Mouse (Mus musculus) neural tube, embryonic 12.5 days (tissue): ENCODE data around the gene Emcn. TPM values are rescaled to one million over a fixed set of nuclear protein-coding genes. Genes with fewer than 3 reads are reported as not detected.

Source experiments
- ATAC-seq: fragments of 200-750 bp; cut with Nextera tagmentation; 2 replicates; pipeline ENCODE4 v1.8.0; 2017; ENCODE audit warnings: low read depth, mild to moderate bottlenecking, moderate TSS enrichment, moderate library complexity; ENCODE audit not compliant: low FRiP score
- H3K27ac ChIP-seq: fragments of 300-500 bp; sonication (generic); 2 replicates; pipeline ENCODE4 v1.5.1; 2016
- H3K27me3 ChIP-seq: fragments of 300-500 bp; sonication (generic); replicated peaks from 2 replicates; pipeline ENCODE4 v1.6.1; 2016; ENCODE audit warnings: mild to moderate bottlenecking
- H3K36me3 ChIP-seq: fragments of 300-500 bp; sonication (generic); 2 replicates; pipeline ENCODE4 v1.6.1; 2016; ENCODE audit warnings: mild to moderate bottlenecking
- H3K4me1 ChIP-seq: fragments of 300-500 bp; sonication (generic); 2 replicates; pipeline ENCODE4 v1.6.1; 2016
- H3K4me2 ChIP-seq: fragments of 300-500 bp; sonication (generic); replicated peaks from 2 replicates; pipeline ENCODE4 v1.6.1; 2016; ENCODE audit warnings: mild to moderate bottlenecking
- H3K4me3 ChIP-seq: fragments of 300-500 bp; sonication (generic); 2 replicates; pipeline ENCODE4 v1.5.1; 2016
- H3K9ac ChIP-seq: fragments of 300-500 bp; sonication (generic); 2 replicates; pipeline ENCODE4 v1.6.1; 2016; ENCODE audit warnings: mild to moderate bottlenecking
- H3K9me3 ChIP-seq: fragments of 300-500 bp; sonication (generic); 2 replicates; pipeline ENCODE4 v1.6.1; 2016; ENCODE audit warnings: mild to moderate bottlenecking
- WGBS: fragments of 180-500 bp; shearing (Covaris S2); methylation state at CpG from one replicate; pipeline ENCODE4 v1.1.7; 2016; 5-methylcytosine and 5-hydroxymethylcytosine counted together
- polyA plus RNA-seq: library from polyadenylated mRNA; unstranded; fragments of >200 nt; fragmentation: Nextera tagmentation; extraction: Ambion mirVana; gene quantifications from 2 replicates; pipeline ENCODE4 v1.2.1, GENCODE M21; 2016

The Emcn gene
- 19.1 and 24.1 TPM in 2 replicates for polyA plus RNA-seq

- Histone ChIP-seq H3K9ac (no peak within 1 kb of the TSS), H3K9me3 (no peaks in the 10 kb centered on the region), H3K4me3 (no peak within 1 kb of the TSS), H3K27me3 (no peaks in the 10 kb centered on the region), H3K36me3 (no peaks in the 10 kb centered on the region), H3K27ac (no peak within 1 kb of the TSS), H3K4me1 (no peaks in the 10 kb centered on the region), H3K4me2 (no peak within 1 kb of the TSS)
- ATAC-seq = no peak
- WGBS = 65% methylated on average over 8 of the region's 8 CpGs
These were observed at the start of gene Emcn for GRCm38 (mm10) chr3:137340938-137341337. Gene Emcn, plus strand, starts transcription at chr3:137341067.

DNA sequence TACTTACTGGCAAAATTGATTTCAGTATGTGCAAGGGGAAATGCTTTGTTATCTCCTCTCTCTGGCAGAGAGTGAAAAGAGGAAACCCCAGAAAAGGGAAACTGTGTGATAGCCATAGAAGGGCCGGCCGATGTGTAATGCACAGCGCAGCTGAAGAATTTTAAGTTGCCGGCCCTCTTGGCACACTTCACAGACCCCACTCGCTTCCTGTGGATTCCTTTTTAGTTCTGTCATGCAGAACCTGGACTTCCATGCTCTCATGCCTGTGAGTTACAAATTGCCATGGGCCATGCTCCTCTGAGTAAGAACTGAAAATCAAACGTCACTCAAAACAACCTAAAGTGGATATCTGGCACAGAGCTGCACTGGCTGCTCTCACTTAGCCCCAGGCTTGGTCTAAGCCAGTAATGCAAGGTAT is 47.7 kb upstream of the Emcn start:
- Histone ChIP-seq H3K4me1 (no peaks in the 10 kb centered on the region; the same call in 1 of the 2 replicates), H3K27me3 (no peaks in the 10 kb centered on the region), H3K4me3 (no peak overlapping the region), H3K27ac (no peak overlapping the region), H3K4me2 (no peak overlapping the region), H3K9ac (no peak overlapping the region), H3K9me3 (no peaks in the 10 kb centered on the region), H3K36me3 (no peaks in the 10 kb centered on the region)
- ATAC-seq = no peak
- WGBS = 81% methylated on average over 6 of the region's 6 CpGs

DNA sequence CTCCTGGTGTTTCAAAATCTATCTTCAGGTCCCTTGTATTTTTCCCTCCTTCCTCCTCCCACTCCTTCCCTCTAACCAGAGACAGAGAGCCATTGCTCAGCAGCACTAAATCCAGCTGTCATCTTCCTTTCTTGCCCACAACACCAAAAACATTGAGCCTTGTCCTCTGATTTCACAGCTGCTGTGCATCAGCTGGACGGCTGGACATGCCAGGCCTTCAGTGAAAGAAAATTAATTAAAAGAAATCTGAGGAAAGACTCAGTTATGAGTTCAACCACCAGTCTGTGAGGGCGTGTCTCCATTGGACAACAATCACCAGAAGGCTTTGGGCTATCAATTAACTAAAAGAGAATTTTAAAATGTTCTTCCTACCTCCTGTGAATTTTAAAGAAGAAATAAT is 42.6 kb upstream of the Emcn start:
- no peaks in the 10 kb centered on the region for H3K9me3 ChIP-seq
- H3K4me3 ChIP-seq = no peak overlapping the region
- H3K4me1 ChIP-seq = no peaks in the 10 kb centered on the region
- H3K4me2 ChIP-seq = no peak overlapping the region
- H3K27ac ChIP-seq = no peak overlapping the region
- H3K9ac ChIP-seq = no peak overlapping the region
- no peak for ATAC-seq
- H3K27me3 ChIP-seq = no peaks in the 10 kb centered on the region
- H3K36me3 ChIP-seq = no peaks in the 10 kb centered on the region
- WGBS = 39% methylated on average over 2 of the region's 2 CpGs

GRCm38 (mm10) chr3:137300210-137300609 is 40.7 kb upstream of the Emcn start:
- Histone ChIP-seq H3K4me2 (no peak overlapping the region), H3K4me1 (no peaks in the 10 kb centered on the region), H3K36me3 (no peaks in the 10 kb centered on the region), H3K9ac (no peak overlapping the region), H3K4me3 (no peak overlapping the region), H3K9me3 (no peaks in the 10 kb centered on the region), H3K27ac (no peak overlapping the region), H3K27me3 (no peaks in the 10 kb centered on the region)
- 87% methylated on average over 3 of the region's 3 CpGs for WGBS
- no peak for ATAC-seq

DNA sequence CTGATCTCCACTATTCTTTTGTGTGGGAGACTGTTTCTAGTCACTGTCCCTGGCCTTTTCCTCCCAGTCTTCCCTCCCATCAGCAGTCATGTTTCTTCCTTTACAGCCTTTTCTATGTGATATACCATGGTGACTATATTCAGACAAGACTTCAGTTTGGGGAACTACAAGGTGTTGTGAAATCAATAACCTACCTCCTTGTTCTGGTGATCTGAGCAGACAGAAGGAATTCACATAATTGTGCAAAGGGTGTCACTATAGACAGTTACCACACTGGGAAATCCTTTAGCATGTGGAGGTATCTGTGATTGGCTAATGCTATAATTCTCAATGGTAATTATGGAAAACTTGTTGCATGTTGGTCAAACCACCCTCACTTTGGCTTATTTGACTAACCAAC is 39.7 kb upstream of the Emcn start:
- Histone ChIP-seq H3K36me3 (no peaks in the 10 kb centered on the region), H3K4me3 (no peak overlapping the region), H3K9me3 (no peaks in the 10 kb centered on the region), H3K4me2 (no peak overlapping the region), H3K27ac (no peak overlapping the region), H3K4me1 (no peaks in the 10 kb centered on the region), H3K9ac (no peak overlapping the region), H3K27me3 (no peaks in the 10 kb centered on the region)
- no peak for ATAC-seq

DNA sequence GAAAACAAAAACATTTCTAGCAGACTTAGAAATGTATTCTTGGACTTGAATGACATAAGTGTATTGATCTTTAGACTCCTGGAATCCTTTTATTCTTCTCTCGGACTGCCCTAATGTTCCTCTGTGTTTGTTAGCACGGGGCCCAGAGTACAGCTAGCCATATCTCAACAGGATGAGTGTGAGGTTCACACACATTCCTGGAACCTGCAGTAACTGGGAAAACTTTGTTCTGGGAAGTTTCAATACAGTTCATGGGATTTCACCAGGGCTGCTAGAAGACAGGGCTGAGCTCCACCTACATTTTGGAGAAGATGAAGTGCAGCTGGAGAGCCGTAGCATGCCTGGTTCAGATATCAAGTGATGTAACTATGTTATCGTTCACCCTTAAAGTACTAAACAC is 38.1 kb upstream of the Emcn start:
- no peak overlapping the region for H3K9ac ChIP-seq
- no peak overlapping the region for H3K27ac ChIP-seq
- no peak overlapping the region for H3K4me2 ChIP-seq
- WGBS = 86% methylated on average over 4 of the region's 4 CpGs
- H3K4me3 ChIP-seq = no peak overlapping the region
- H3K4me1 ChIP-seq = no peaks in the 10 kb centered on the region
- no peaks in the 10 kb centered on the region for H3K36me3 ChIP-seq
- H3K27me3 ChIP-seq = no peaks in the 10 kb centered on the region
- ATAC-seq = no peak
- H3K9me3 ChIP-seq = no peaks in the 10 kb centered on the region

DNA sequence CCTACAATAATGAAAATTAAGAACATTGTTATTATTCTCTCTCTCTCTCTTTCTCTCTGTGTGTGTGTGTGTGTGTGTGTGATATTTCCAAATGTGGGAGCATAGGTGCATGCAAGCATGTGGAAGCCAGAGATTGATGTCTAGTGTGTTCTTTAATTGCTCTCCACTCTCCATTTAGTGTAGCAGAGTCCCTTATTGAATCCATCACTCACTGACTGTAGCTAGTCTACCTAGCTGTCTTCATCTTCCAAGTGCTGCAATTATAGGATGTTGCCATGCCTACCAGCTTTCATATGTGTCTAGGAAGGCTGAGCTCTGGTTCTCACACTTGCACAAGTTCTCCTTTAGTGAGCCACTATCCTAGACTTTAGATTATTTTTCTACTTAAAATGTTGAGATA is 30.9 kb upstream of the Emcn start:
- Histone ChIP-seq H3K4me3 (no peak overlapping the region), H3K27me3 (no peaks in the 10 kb centered on the region), H3K4me2 (no peak overlapping the region), H3K27ac (no peak overlapping the region), H3K9me3 (no peaks in the 10 kb centered on the region), H3K36me3 (no peaks in the 10 kb centered on the region), H3K9ac (no peak overlapping the region), H3K4me1 (no peaks in the 10 kb centered on the region)
- ATAC-seq = peak; percentile 65

DNA sequence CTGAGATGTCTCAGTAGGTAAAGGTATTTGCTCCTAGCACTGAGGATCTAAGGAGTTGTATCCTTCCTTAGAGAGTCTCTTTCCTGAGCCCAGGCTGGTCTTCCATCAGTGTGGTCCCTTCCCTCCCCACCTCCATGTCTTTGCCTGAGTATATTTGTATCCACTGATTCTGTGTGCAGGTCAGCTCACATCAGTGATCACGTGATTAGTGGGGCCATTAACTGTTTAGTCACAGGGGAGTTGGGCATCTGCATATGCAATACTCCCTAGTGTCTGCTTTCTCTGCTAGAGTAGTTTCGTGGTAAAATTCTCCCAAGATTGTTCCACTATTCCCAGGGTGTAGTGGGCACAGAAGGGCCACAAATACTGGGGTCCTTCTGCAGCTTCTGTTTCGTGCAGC is 28.3 kb upstream of the Emcn start:
- WGBS = 55% methylated on average over 3 of the region's 3 CpGs
- H3K4me1 ChIP-seq = no peaks in the 10 kb centered on the region
- no peak overlapping the region for H3K4me2 ChIP-seq
- H3K9ac ChIP-seq = no peak overlapping the region
- H3K4me3 ChIP-seq = no peak overlapping the region
- H3K27ac ChIP-seq = no peak overlapping the region
- no peaks in the 10 kb centered on the region for H3K36me3 ChIP-seq
- H3K9me3 ChIP-seq = no peaks in the 10 kb centered on the region
- no peaks in the 10 kb centered on the region for H3K27me3 ChIP-seq
- no peak for ATAC-seq

DNA sequence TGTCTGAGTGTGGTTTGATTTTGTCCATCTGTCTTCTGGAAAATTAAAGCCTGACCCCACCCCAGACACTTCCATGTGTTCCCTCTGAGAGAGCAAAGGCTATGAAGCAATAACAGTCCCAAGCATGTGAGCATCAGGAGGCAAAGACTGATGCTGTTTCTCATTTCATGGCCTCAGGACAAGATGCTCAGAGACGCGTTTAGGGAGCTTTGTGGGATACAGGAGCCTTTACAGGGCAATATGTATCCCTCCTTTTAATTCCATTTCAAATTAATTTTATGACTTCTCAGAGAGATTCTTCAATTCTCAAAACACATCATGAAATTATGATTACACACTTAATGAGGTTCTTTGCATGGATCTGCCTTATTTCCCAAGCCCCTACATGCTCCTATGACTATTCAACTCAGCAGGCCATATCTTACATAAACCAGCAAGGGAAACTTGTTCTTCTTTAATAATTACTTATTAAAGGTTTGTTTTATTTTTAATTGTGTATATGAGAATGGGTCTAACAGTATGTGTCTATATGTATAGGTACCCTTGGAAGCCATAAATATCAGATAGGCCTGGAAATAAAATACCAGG is 27.0 kb upstream of the Emcn start:
- no peak; the same call in 1 of the 2 replicates for ATAC-seq
- no peak overlapping the region for H3K4me2 ChIP-seq
- no peaks in the 10 kb centered on the region for H3K36me3 ChIP-seq
- H3K4me1 ChIP-seq = no peaks in the 10 kb centered on the region
- H3K9me3 ChIP-seq = no peaks in the 10 kb centered on the region
- 56% methylated on average over 2 of the region's 2 CpGs for WGBS
- no peak overlapping the region for H3K4me3 ChIP-seq
- no peak overlapping the region for H3K27ac ChIP-seq
- H3K27me3 ChIP-seq = no peaks in the 10 kb centered on the region
- H3K9ac ChIP-seq = no peak overlapping the region

DNA sequence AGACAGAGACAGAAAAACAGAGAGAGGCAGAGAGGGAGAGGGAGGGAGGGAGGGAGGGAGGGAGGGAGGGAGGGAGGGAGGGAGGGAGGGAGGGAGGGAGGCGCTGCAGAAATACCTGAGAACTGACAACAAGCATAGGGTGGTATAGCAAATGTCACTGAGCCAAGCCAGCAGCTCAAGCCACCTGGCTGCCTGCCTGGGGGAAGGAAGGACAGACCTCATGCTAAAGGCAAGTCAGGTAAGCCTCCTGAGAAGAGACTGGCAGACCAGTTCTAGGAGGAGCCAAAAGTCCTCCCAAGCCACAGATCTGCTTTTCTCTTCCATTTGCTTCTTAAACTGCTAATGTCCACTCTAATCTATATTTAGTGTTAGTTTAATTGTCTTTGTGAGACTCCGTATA is 22.5 kb upstream of the Emcn start:
- Histone ChIP-seq H3K4me1 (no peaks in the 10 kb centered on the region), H3K4me3 (no peak overlapping the region), H3K36me3 (no peaks in the 10 kb centered on the region), H3K27ac (no peak overlapping the region), H3K4me2 (no peak overlapping the region), H3K9me3 (no peaks in the 10 kb centered on the region), H3K27me3 (no peaks in the 10 kb centered on the region), H3K9ac (no peak overlapping the region)
- no peak for ATAC-seq
- WGBS = 86% methylated on average over 2 of the region's 2 CpGs

GRCm38 (mm10) chr3:137319950-137320349 is 20.9 kb upstream of the Emcn start:
- Histone ChIP-seq H3K9me3 (no peaks in the 10 kb centered on the region), H3K9ac (no peak overlapping the region), H3K4me2 (no peak overlapping the region), H3K4me1 (no peaks in the 10 kb centered on the region), H3K27me3 (no peaks in the 10 kb centered on the region), H3K36me3 (no peaks in the 10 kb centered on the region), H3K4me3 (no peak overlapping the region), H3K27ac (no peak overlapping the region)
- 78% methylated on average over 1 of the region's 1 CpGs for WGBS
- ATAC-seq = no peak

DNA sequence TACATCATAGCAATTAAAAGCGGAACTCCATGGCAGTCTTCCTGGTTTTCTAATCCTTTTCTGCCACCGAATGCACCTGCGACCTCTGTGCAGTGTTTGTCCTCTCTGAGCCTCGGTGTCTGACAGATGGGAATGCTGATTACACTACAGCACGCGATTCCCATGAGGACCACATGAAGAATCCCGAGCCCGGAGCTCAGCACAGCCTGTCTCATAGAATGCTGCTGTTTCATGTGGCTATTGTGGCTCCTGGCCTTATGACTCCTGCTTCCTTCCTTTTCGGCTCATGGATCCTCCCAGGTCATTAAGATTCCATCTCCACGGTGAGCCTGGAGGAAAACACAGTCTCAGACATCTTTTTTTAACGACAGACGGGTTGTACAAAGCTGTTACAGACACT is 18.6 kb upstream of the Emcn start:
- peak; percentile 77 for ATAC-seq
- 42% methylated on average over 12 of the region's 12 CpGs for whole genome bisulfite sequencing
- Histone ChIP-seq H3K9me3 (no peaks in the 10 kb centered on the region), H3K4me2 (peak overlapping the region; percentile 22; the same call in 1 of the 2 replicates), H3K4me3 (no peak overlapping the region), H3K36me3 (no peaks in the 10 kb centered on the region), H3K27me3 (no peaks in the 10 kb centered on the region), H3K9ac (no peak overlapping the region), H3K4me1 (no peaks in the 10 kb centered on the region), H3K27ac (no peak overlapping the region)

- no peak for ATAC-seq
- no peaks in the 10 kb centered on the region for H3K27me3 ChIP-seq
These were observed 11.0 kb upstream of the Emcn start for GRCm38 (mm10) chr3:137329898-137330297.

More at GRCm38 (mm10) chr3:137329898-137330297, 11.0 kb upstream of the Emcn start:
- Histone ChIP-seq H3K4me1 (no peaks in the 10 kb centered on the region), H3K9ac (no peak overlapping the region), H3K4me2 (no peak overlapping the region), H3K27ac (no peak overlapping the region), H3K36me3 (no peaks in the 10 kb centered on the region), H3K9me3 (no peaks in the 10 kb centered on the region), H3K4me3 (no peak overlapping the region)
- 60% methylated on average over 9 of the region's 9 CpGs for WGBS
